Mouse (Mus musculus): ENCODE results near the gene Gpr84. TPM values are rescaled to one million over a fixed set of nuclear protein-coding genes. Genes with fewer than 3 reads are reported as not detected.
A peak's percentile ranks its signal among the peaks of the same experiment; 100 is the strongest.

Gene Gpr84
- polyA plus RNA-seq, 1 experiment from 2014 or later: 0.46 TPM

DNA sequence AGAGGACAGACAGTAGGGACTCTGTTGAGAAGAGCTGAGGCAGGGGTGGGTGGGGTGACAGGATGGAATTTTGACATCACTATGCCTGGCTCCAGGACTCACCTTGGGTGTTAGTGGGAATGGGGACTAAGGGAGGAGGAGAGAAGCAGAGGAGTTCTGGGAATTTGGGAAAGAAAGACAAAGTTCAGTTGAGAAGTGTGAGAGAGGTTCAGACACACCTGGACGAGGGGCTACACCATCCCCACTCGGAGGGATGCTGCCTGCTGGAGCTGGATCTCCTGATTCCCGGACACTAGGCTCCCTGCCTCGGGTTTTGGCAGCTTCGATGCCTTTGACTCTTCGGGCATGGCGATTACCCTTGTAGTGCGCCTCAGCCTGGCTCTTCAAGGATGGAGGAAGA, 7.3 kb upstream of the Gpr84 start:
- Histone ChIP-seq H3K36me3 (ENCODE audit: control insufficient read depth, insufficient read depth, low read length) (peaks cover 10% of the 10 kb centered on the region; the same call in 1 of the 2 replicates), H3K27me3 (ENCODE audit: control insufficient read depth, insufficient read depth, low read length) (no peaks in the 10 kb centered on the region), H3K9ac (replicated peaks; ENCODE audit: low read depth, low read length) (no peak overlapping the region), H3K27ac (ENCODE audit: low read length) (no peak overlapping the region), H3K4me1 (ENCODE audit: control insufficient read depth, insufficient read depth, low read length) (peaks cover 31% of the 10 kb centered on the region; the same call in 1 of the 2 replicates), H3K4me3 (ENCODE audit: low read depth, low read length) (no peak overlapping the region), H3K4me2 (replicated peaks; ENCODE audit: low read depth, low read length) (no peak overlapping the region), H3K9me3 (ENCODE audit: control insufficient read depth, low read depth, low read length) (no peaks in the 10 kb centered on the region)
- ATAC-seq (ENCODE audit: insufficient number of reproducible peaks, insufficient read depth, low FRiP score, low read depth): no peak
- WGBS: 90% methylated on average over 8 of the region's 8 CpGs

DNA sequence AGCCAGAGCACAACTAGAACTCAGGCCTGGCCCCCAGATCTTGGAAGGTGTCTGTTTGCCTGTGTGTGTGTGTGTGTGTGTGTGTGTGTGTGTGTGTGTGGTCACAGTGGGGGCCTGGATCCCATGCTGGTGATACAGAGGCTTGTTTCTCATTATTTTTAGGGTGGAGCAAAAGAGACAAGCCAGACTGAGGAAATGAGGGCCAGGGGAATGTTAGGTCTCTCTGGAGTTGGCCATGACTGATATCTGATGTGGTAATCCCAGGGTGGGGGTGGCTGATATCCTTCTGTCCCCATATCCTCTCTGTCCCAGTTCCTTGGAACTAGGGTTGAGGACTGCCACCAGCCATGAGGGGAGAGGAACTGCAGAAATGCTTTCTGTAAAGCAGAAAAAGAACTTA, 6.7 kb upstream of the Gpr84 start:
- no peak overlapping the region for H3K9ac ChIP-seq (replicated peaks; ENCODE audit: low read depth, low read length)
- H3K9me3 ChIP-seq (ENCODE audit: control insufficient read depth, low read depth, low read length): no peaks in the 10 kb centered on the region
- no peak overlapping the region for H3K4me2 ChIP-seq (replicated peaks; ENCODE audit: low read depth, low read length)
- H3K27me3 ChIP-seq (ENCODE audit: control insufficient read depth, insufficient read depth, low read length): no peaks in the 10 kb centered on the region
- H3K36me3 ChIP-seq (ENCODE audit: control insufficient read depth, insufficient read depth, low read length): peaks cover 10% of the 10 kb centered on the region; the same call in 1 of the 2 replicates
- H3K4me3 ChIP-seq (ENCODE audit: low read depth, low read length): no peak overlapping the region
- no peak for ATAC-seq (ENCODE audit: insufficient number of reproducible peaks, insufficient read depth, low FRiP score, low read depth)
- peaks cover 25% of the 10 kb centered on the region; the same call in 1 of the 2 replicates for H3K4me1 ChIP-seq (ENCODE audit: control insufficient read depth, insufficient read depth, low read length)
- no peak overlapping the region for H3K27ac ChIP-seq (ENCODE audit: low read length)

DNA sequence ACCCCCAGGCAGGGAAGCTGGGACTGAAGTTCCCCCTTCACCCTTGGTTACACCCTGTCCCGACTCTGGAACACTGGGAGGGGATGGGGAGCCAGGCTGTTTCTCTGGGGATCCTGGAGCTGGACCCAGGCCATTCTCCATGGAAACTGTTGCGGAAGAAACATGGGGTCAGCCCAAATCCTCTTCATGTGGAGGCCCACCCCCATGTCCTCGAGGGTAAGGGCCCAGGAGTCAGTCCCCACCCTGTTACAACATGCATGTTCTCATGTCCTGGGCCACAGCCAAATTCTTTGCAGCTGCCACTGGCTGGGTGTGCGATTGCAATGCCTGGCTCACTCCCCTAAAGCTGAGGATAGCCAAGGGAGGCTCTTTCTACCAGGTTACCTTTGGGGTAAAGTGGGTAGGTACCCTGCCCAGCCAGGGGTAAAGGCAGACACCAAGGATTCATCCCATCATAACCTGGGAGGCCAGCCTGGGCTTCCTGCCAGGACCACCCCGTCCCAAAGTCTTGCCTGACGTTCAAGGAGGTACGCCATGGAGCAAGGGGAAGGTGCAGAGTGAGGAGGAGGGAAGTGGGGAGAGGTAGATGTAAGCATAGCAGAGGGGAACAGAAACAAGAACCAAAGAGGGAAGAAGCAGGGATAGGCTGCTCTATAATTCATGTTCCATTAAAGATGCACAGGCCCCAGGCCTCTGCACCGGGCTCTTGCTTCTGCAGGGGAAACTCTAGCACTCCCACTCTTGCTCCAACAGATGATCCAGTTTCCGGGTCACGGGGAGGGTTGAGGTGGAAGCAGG, 5.8 kb upstream of the Gpr84 start:
- H3K4me3 ChIP-seq (ENCODE audit: low read depth, low read length): no peak overlapping the region
- H3K36me3 ChIP-seq (ENCODE audit: control insufficient read depth, insufficient read depth, low read length): peaks cover 10% of the 10 kb centered on the region; the same call in 1 of the 2 replicates
- no peaks in the 10 kb centered on the region for H3K9me3 ChIP-seq (ENCODE audit: control insufficient read depth, low read depth, low read length)
- 68% methylated on average over 10 of the region's 10 CpGs for WGBS
- H3K4me1 ChIP-seq (ENCODE audit: control insufficient read depth, insufficient read depth, low read length): peaks cover 23% of the 10 kb centered on the region; the same call in 1 of the 2 replicates
- no peak overlapping the region for H3K4me2 ChIP-seq (replicated peaks; ENCODE audit: low read depth, low read length)
- H3K9ac ChIP-seq (replicated peaks; ENCODE audit: low read depth, low read length): no peak overlapping the region
- H3K27ac ChIP-seq (ENCODE audit: low read length): no peak overlapping the region
- H3K27me3 ChIP-seq (ENCODE audit: control insufficient read depth, insufficient read depth, low read length): no peaks in the 10 kb centered on the region
- ATAC-seq (ENCODE audit: insufficient number of reproducible peaks, insufficient read depth, low FRiP score, low read depth): no peak

- Histone ChIP-seq H3K27ac (ENCODE audit: low read length) (no peak overlapping the region), H3K9ac (replicated peaks; ENCODE audit: low read depth, low read length) (no peak overlapping the region), H3K27me3 (ENCODE audit: control insufficient read depth, insufficient read depth, low read length) (no peaks in the 10 kb centered on the region), H3K9me3 (ENCODE audit: control insufficient read depth, low read depth, low read length) (no peaks in the 10 kb centered on the region), H3K4me2 (replicated peaks; ENCODE audit: low read depth, low read length) (peak overlapping the region; percentile 46), H3K36me3 (ENCODE audit: control insufficient read depth, insufficient read depth, low read length) (peaks cover 10% of the 10 kb centered on the region; the same call in 1 of the 2 replicates), H3K4me1 (ENCODE audit: control insufficient read depth, insufficient read depth, low read length) (peaks cover 23% of the 10 kb centered on the region; the same call in 1 of the 2 replicates), H3K4me3 (ENCODE audit: low read depth, low read length) (peak overlapping the region; percentile 18)
- 5% methylated on average over 18 of the region's 18 CpGs for WGBS
- ATAC-seq (ENCODE audit: insufficient number of reproducible peaks, insufficient read depth, low FRiP score, low read depth): peak; percentile 53; the same call in 1 of the 2 replicates
Measured at GRCm38 (mm10) chr15:103315011-103315502, 4.6 kb upstream of the Gpr84 start.

GRCm38 (mm10) chr15:103314181-103314580, 3.8 kb upstream of the Gpr84 start:
- no peak for ATAC-seq (ENCODE audit: insufficient number of reproducible peaks, insufficient read depth, low FRiP score, low read depth)
- Histone ChIP-seq H3K4me3 (ENCODE audit: low read depth, low read length) (peak overlapping the region; percentile 18; the same call in 1 of the 2 replicates), H3K9me3 (ENCODE audit: control insufficient read depth, low read depth, low read length) (no peaks in the 10 kb centered on the region), H3K4me2 (replicated peaks; ENCODE audit: low read depth, low read length) (peak overlapping the region; percentile 46), H3K27ac (ENCODE audit: low read length) (no peak overlapping the region), H3K27me3 (ENCODE audit: control insufficient read depth, insufficient read depth, low read length) (no peaks in the 10 kb centered on the region), H3K9ac (replicated peaks; ENCODE audit: low read depth, low read length) (no peak overlapping the region), H3K4me1 (ENCODE audit: control insufficient read depth, insufficient read depth, low read length) (peaks cover 23% of the 10 kb centered on the region; the same call in 1 of the 2 replicates), H3K36me3 (ENCODE audit: control insufficient read depth, insufficient read depth, low read length) (peaks cover 10% of the 10 kb centered on the region; the same call in 1 of the 2 replicates)
- 52% methylated on average over 22 of the region's 22 CpGs for WGBS

DNA sequence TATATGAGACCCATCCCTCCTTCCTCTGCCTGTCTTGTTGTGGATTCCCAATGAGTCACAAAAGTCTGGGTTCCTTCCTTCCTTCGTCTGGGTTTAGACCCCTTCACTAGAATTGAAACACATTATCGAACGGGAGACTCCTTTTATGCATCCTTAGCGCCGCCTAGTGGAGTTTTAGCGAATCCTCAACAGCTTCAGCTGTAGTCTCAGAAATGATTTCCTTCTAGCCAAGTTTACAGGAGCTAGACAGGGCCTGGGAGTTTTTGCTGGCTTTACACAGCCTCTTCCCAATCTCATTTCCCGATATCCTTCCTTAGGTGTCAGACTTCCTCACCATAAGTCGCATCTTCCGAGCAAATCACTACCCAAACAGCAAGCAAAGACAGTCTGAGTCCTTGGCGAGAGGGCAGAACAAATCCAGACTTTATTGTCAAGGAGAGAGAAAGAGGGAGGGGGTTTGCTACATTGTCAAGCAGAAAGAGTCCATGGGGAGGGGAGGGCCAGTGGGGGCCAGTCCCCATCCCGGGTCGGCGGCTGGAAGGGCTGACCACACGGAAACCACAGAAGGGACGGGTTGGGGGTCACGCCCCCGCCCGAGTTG, 3.2 kb upstream of the Gpr84 start:
- H3K4me1 ChIP-seq (ENCODE audit: control insufficient read depth, insufficient read depth, low read length): peaks cover 23% of the 10 kb centered on the region; the same call in 1 of the 2 replicates
- 19% methylated on average over 18 of the region's 18 CpGs for WGBS
- no peak overlapping the region for H3K27ac ChIP-seq (ENCODE audit: low read length)
- peaks cover 10% of the 10 kb centered on the region; the same call in 1 of the 2 replicates for H3K36me3 ChIP-seq (ENCODE audit: control insufficient read depth, insufficient read depth, low read length)
- no peaks in the 10 kb centered on the region for H3K9me3 ChIP-seq (ENCODE audit: control insufficient read depth, low read depth, low read length)
- no peak for ATAC-seq (ENCODE audit: insufficient number of reproducible peaks, insufficient read depth, low FRiP score, low read depth)
- no peak overlapping the region for H3K4me3 ChIP-seq (ENCODE audit: low read depth, low read length)
- H3K27me3 ChIP-seq (ENCODE audit: control insufficient read depth, insufficient read depth, low read length): no peaks in the 10 kb centered on the region
- peak overlapping the region; percentile 46; the same call in 1 of the 2 replicates for H3K4me2 ChIP-seq (replicated peaks; ENCODE audit: low read depth, low read length)
- H3K9ac ChIP-seq (replicated peaks; ENCODE audit: low read depth, low read length): no peak overlapping the region

GRCm38 (mm10) chr15:103308876-103309580, 1.4 kb downstream of the Gpr84 start:
- H3K36me3 ChIP-seq (ENCODE audit: control insufficient read depth, insufficient read depth, low read length): no peaks in the 10 kb centered on the region
- H3K4me2 ChIP-seq (replicated peaks; ENCODE audit: low read depth, low read length): peak overlapping the region; percentile 35
- no peaks in the 10 kb centered on the region for H3K27me3 ChIP-seq (ENCODE audit: control insufficient read depth, insufficient read depth, low read length)
- H3K9ac ChIP-seq (replicated peaks; ENCODE audit: low read depth, low read length): no peak overlapping the region
- no peaks in the 10 kb centered on the region for H3K9me3 ChIP-seq (ENCODE audit: control insufficient read depth, low read depth, low read length)
- 65% methylated on average over 26 of the region's 26 CpGs for WGBS
- ATAC-seq (ENCODE audit: insufficient number of reproducible peaks, insufficient read depth, low FRiP score, low read depth): no peak
- H3K27ac ChIP-seq (ENCODE audit: low read length): no peak overlapping the region; the same call in 1 of the 2 replicates
- peaks cover 30% of the 10 kb centered on the region for H3K4me1 ChIP-seq (ENCODE audit: control insufficient read depth, insufficient read depth, low read length)
- H3K4me3 ChIP-seq (ENCODE audit: low read depth, low read length): no peak overlapping the region

Measured in stomach, embryonic 14.5 days (tissue).